Mouse (Mus musculus) embryonic facial prominence, embryonic 15.5 days (tissue): ENCODE results near the gene Gm9918. TPM values are rescaled to one million over a fixed set of nuclear protein-coding genes. Genes with fewer than 3 reads are reported as not detected.

Source experiments
- ATAC-seq: fragments of 200-750 bp; cut with Nextera tagmentation; 2 replicates; pipeline ENCODE4 v1.8.0; 2017; ENCODE audit warnings: low read depth, moderate TSS enrichment; ENCODE audit not compliant: insufficient number of reproducible peaks, low FRiP score, low TSS enrichment
- H3K27ac ChIP-seq: fragments of 300-500 bp; sonication (generic); replicated peaks from 2 replicates; pipeline ENCODE4 v1.5.1; 2015; ENCODE audit warnings: mild to moderate bottlenecking, inconsistent platforms
- H3K27me3 ChIP-seq: fragments of 300-500 bp; sonication (generic); 2 replicates; pipeline ENCODE4 v1.6.1; 2015; ENCODE audit warnings: inconsistent platforms
- H3K36me3 ChIP-seq: fragments of 300-500 bp; sonication (generic); 2 replicates; pipeline ENCODE4 v1.6.1; 2015; ENCODE audit warnings: mild to moderate bottlenecking, inconsistent platforms
- H3K4me1 ChIP-seq: fragments of 300-500 bp; sonication (generic); 2 replicates; pipeline ENCODE4 v1.6.1; 2015; ENCODE audit warnings: inconsistent platforms
- H3K4me2 ChIP-seq: fragments of 300-500 bp; sonication (generic); replicated peaks from 2 replicates; pipeline ENCODE4 v1.6.1; 2015; ENCODE audit warnings: mild to moderate bottlenecking, inconsistent platforms
- H3K4me3 ChIP-seq: fragments of 300-500 bp; sonication (generic); replicated peaks from 2 replicates; pipeline ENCODE4 v1.5.1; 2015; ENCODE audit warnings: mild to moderate bottlenecking, inconsistent platforms
- H3K9ac ChIP-seq: fragments of 300-500 bp; sonication (generic); 2 replicates; pipeline ENCODE4 v1.6.1; 2015; ENCODE audit warnings: inconsistent platforms
- H3K9me3 ChIP-seq: fragments of 300-500 bp; sonication (generic); replicated peaks from 2 replicates; pipeline ENCODE4 v1.6.1; 2016; ENCODE audit warnings: inconsistent platforms
- WGBS: fragments of 180-500 bp; shearing (Covaris S2); methylation state at CpG from one replicate; pipeline ENCODE4 v1.1.7; 2015; 5-methylcytosine and 5-hydroxymethylcytosine counted together
- polyA plus RNA-seq: library from polyadenylated mRNA; unstranded; fragments of >200 nt; fragmentation: Nextera tagmentation; extraction: Ambion mirVana; gene quantifications from 2 replicates; pipeline ENCODE4 v1.2.1, GENCODE M21; 2015

Gene Gm9918
- polyA plus RNA-seq, 1 experiment from 2014 or later: 1.6 TPM

- Histone ChIP-seq H3K27ac (peak overlapping the region; percentile 96), H3K4me2 (peak overlapping the region; percentile 76), H3K27me3 (no peaks in the 10 kb centered on the region), H3K36me3 (peaks cover 17% of the 10 kb centered on the region), H3K9ac (0 out of 2 replicates have a peak overlapping the region, but pooled peaks have one; percentile 26), H3K9me3 (no peaks in the 10 kb centered on the region), H3K4me1 (peaks cover 77% of the 10 kb centered on the region), H3K4me3 (peak overlapping the region; percentile 50)
- ATAC-seq: peak; percentile 73
- 1% methylated on average over 33 of the region's 35 CpGs for WGBS
Measured at GRCm38 (mm10) chr15:102246866-102247251, 23.5 kb upstream of the Gm9918 start.

DNA sequence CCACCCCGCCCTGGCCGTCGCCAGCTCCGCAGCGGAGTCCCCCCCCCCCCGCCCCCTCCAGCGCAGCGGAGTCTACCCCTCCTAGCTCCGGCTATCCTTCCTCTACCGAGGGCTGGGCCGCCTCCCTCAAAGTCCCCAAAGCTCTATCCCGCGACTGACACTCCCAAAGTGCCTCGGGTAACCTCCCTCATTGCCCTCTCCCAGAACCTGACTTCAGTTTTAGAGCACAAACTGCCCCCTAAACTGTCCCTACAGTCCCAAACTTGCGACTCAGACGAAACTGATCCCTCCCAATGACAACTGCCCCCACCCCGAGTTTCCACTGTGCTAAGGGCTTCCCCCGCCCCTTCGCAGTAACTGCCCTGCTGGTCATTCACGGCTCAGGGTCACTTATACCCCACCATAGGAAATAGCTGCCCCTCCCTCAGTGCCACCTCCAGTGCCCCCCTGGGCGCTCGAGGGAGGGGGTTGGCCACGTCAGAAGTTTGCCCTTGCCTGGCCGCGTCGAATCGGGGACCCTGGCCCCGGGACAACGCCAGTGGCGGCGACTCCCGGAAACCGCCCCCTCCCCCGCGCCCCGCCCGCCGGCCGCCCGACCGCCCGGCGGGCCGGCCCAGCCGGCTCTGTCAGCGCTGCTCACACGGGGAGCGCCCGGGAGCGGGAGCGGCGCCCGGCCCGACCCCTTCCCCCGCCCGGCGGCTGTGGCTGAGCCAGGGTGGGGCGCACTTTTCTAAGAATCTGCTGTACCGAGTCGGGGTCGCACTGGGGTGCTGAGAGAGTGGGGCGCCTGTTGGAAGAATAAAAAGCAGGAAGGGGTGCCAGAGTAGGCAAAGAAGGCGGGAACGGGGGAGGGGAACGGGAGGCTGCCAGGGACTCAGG lies 22.9 kb upstream of the Gm9918 start:
- under 1% methylated on average over 60 of the region's 65 CpGs for WGBS
- Histone ChIP-seq H3K27ac (peak overlapping the region; percentile 96), H3K4me3 (peak overlapping the region; percentile 50), H3K9me3 (no peaks in the 10 kb centered on the region), H3K36me3 (peaks cover 22% of the 10 kb centered on the region), H3K4me2 (peak overlapping the region; percentile 76), H3K4me1 (peaks cover 82% of the 10 kb centered on the region), H3K9ac (peak overlapping the region; percentile 1), H3K27me3 (no peaks in the 10 kb centered on the region)
- ATAC-seq: peak; percentile 71

GRCm38 (mm10) chr15:102248131-102248811 lies 22.1 kb upstream of the Gm9918 start:
- no peak for ATAC-seq
- peak overlapping the region; percentile 96 for H3K27ac ChIP-seq
- H3K27me3 ChIP-seq: no peaks in the 10 kb centered on the region
- peak overlapping the region; percentile 76 for H3K4me2 ChIP-seq
- peaks cover 81% of the 10 kb centered on the region for H3K4me1 ChIP-seq
- 5% methylated on average over 8 of the region's 8 CpGs for WGBS
- H3K9ac ChIP-seq: peak overlapping the region; percentile 1; the same call in 1 of the 2 replicates
- peaks cover 28% of the 10 kb centered on the region for H3K36me3 ChIP-seq
- H3K9me3 ChIP-seq: no peaks in the 10 kb centered on the region
- peak overlapping the region; percentile 50 for H3K4me3 ChIP-seq

DNA sequence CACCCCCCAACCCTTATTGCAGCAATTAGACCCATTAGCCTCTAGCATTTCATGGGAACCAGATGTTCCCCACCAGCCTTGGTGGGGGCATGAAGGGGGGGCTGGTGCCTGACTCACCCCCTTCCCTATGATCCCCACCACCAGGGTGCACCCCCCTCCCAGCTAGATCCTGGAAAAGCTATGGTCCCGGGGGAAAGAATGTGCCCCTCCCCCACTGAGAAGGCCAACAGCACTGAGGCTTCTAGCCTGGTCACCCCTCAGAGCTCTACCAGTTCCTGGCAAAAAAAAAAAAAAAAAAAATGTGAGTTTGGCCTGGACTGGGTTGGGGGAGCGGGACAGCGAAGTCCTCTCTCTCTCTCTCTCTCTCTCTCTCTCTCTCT lies 21.6 kb upstream of the Gm9918 start:
- H3K27me3 ChIP-seq: no peaks in the 10 kb centered on the region
- peaks cover 81% of the 10 kb centered on the region for H3K4me1 ChIP-seq
- peak overlapping the region; percentile 50 for H3K4me3 ChIP-seq
- peak overlapping the region; percentile 76 for H3K4me2 ChIP-seq
- H3K9ac ChIP-seq: no peak overlapping the region
- peaks cover 31% of the 10 kb centered on the region for H3K36me3 ChIP-seq
- ATAC-seq: no peak
- peak overlapping the region; percentile 96 for H3K27ac ChIP-seq
- no peaks in the 10 kb centered on the region for H3K9me3 ChIP-seq
- 0% methylated on average over 3 of the region's 3 CpGs for WGBS

GRCm38 (mm10) chr15:102249251-102249691 lies 21.1 kb upstream of the Gm9918 start:
- peak overlapping the region; percentile 31 for H3K9ac ChIP-seq
- H3K27me3 ChIP-seq: no peaks in the 10 kb centered on the region
- peaks cover 81% of the 10 kb centered on the region for H3K4me1 ChIP-seq
- H3K27ac ChIP-seq: peak overlapping the region; percentile 96
- peak overlapping the region; percentile 50 for H3K4me3 ChIP-seq
- 0 out of 2 replicates have a peak, but pooled peaks have one; percentile 2 for ATAC-seq
- H3K4me2 ChIP-seq: peak overlapping the region; percentile 76
- H3K9me3 ChIP-seq: no peaks in the 10 kb centered on the region
- 1% methylated on average over 13 of the region's 13 CpGs for WGBS
- H3K36me3 ChIP-seq: peaks cover 31% of the 10 kb centered on the region

GRCm38 (mm10) chr15:102249967-102250366 lies 20.4 kb upstream of the Gm9918 start:
- ATAC-seq: no peak
- Histone ChIP-seq H3K27me3 (no peaks in the 10 kb centered on the region), H3K4me1 (peaks cover 81% of the 10 kb centered on the region)

GRCm38 (mm10) chr15:102250521-102250920 lies 19.8 kb upstream of the Gm9918 start:
- no peaks in the 10 kb centered on the region for H3K9me3 ChIP-seq
- H3K27ac ChIP-seq: peak overlapping the region; percentile 96
- 57% methylated on average over 5 of the region's 5 CpGs for WGBS
- peaks cover 81% of the 10 kb centered on the region for H3K4me1 ChIP-seq
- no peak overlapping the region for H3K9ac ChIP-seq
- H3K27me3 ChIP-seq: no peaks in the 10 kb centered on the region
- no peak for ATAC-seq
- H3K4me2 ChIP-seq: peak overlapping the region; percentile 76; the same call in 1 of the 2 replicates
- peak overlapping the region; percentile 50; the same call in 1 of the 2 replicates for H3K4me3 ChIP-seq
- H3K36me3 ChIP-seq: peaks cover 34% of the 10 kb centered on the region

More at GRCm38 (mm10) chr15:102249967-102250366, 20.4 kb upstream of the Gm9918 start:
- WGBS: 23% methylated on average over 9 of the region's 9 CpGs
- H3K9ac ChIP-seq: peak overlapping the region; percentile 31; the same call in 1 of the 2 replicates
- peak overlapping the region; percentile 96 for H3K27ac ChIP-seq
- H3K9me3 ChIP-seq: no peaks in the 10 kb centered on the region
- peak overlapping the region; percentile 50 for H3K4me3 ChIP-seq
- peak overlapping the region; percentile 76 for H3K4me2 ChIP-seq
- H3K36me3 ChIP-seq: peaks cover 34% of the 10 kb centered on the region

DNA sequence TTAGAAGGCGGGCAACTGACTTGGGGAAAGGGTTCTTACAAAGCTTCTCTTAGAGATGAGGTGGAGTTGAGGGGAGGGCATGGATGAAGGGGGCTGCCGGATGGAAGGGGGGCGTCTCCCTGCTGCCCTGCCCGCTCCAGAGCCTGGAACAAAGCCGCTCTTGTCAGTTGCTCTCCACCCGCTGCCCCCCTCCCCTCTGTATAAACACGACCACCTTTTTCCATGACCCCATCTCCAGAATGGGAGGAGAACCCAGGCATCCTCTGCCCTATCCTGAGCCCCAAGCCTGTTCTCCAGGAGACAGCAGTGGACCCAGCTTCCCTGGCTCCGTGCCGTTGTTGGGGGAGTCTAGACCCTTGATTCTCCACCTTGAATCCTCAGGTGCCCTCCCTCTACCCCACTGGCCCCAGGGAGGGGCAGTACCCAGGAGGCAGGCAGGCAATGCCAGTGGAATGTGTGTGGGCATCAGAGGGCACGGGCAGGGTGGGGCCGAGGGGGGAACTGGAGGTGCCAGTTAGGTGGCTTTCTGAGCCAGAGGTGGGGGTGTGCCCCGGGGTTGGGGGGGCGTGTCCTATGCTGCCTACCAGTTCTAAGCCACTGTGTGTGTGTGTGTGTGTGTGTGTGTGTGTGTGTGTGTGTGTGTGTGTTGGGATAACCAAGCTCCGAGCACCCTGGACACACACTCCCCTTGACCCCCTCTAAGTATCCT lies 14.7 kb upstream of the Gm9918 start:
- WGBS: 11% methylated on average over 13 of the region's 14 CpGs
- no peak; the same call in 1 of the 2 replicates for ATAC-seq
- peak overlapping the region; percentile 79 for H3K4me3 ChIP-seq
- H3K36me3 ChIP-seq: peaks cover 29% of the 10 kb centered on the region
- no peaks in the 10 kb centered on the region for H3K27me3 ChIP-seq
- H3K4me1 ChIP-seq: peaks cover 86% of the 10 kb centered on the region
- peak overlapping the region; percentile 93 for H3K9ac ChIP-seq
- peak overlapping the region; percentile 87 for H3K4me2 ChIP-seq
- H3K9me3 ChIP-seq: no peaks in the 10 kb centered on the region
- H3K27ac ChIP-seq: peak overlapping the region; percentile 99

DNA sequence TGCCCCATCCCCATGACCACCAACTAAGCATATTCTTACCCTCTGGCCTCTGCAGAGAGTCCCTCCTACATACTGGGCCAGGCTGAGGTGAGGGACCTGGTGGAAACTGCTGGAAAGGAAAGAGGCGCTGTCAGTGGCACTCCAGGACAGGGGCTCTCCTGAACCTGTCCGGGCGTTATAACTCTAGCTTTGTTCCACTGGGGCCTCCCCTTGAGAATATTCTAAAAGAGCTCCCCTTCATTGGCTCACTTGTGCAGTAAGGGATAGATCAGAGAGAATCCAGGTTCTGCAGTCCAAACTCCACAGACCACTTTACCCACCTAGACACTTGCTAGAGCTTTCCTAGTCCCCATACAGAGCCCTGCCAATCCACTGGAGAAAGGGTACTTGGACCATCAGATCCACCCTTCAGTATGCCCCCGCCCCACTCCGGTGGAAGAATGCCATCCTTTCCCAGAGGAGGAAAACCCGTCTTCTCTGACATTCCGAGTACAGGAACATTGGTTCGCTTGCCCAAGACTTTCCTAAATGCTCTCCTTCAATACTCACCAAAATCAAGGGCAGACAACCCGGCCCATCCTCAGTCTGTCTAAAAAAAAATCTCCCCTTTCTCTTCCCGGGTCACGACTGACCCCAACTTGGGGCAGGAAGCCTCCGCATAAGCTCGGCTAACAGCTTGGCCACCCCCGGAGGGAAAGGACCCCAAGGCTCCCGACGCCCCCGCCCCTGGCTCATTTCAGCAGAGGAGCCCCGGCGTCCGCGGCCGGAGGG lies 13.7 kb upstream of the Gm9918 start:
- no peak for ATAC-seq
- no peaks in the 10 kb centered on the region for H3K9me3 ChIP-seq
- peaks cover 78% of the 10 kb centered on the region for H3K4me1 ChIP-seq
- H3K36me3 ChIP-seq: peaks cover 21% of the 10 kb centered on the region
- H3K27me3 ChIP-seq: no peaks in the 10 kb centered on the region
- H3K27ac ChIP-seq: peak overlapping the region; percentile 99
- H3K4me2 ChIP-seq: peak overlapping the region; percentile 87
- WGBS: 3% methylated on average over 22 of the region's 22 CpGs
- H3K9ac ChIP-seq: peak overlapping the region; percentile 93
- peak overlapping the region; percentile 79 for H3K4me3 ChIP-seq
